Mouse (Mus musculus) forebrain, embryonic 16.5 days (tissue): Measurements from ENCODE around the gene Ccno. TPM values are rescaled to one million over a fixed set of nuclear protein-coding genes. Genes with fewer than 3 reads are reported as not detected.

Experiments used
- microRNA counts: library from miRNA; unstranded; fragments of <30 nt; microRNA quantifications from one replicate; lab custom pipeline; 2016
- microRNA-seq: library from miRNA; unstranded; fragments of <30 nt; microRNA quantifications from one replicate; pipeline ENCODE4, GENCODE M21; 2017
- polyA plus RNA-seq: library from polyadenylated mRNA; unstranded; fragments of >200 nt; fragmentation: Nextera tagmentation; extraction: Ambion mirVana; gene quantifications from 2 replicates; pipeline ENCODE4 v1.2.1, GENCODE M21; 2015

Gene Ccno
- polyA plus RNA-seq, 1 experiment from 2014 or later, result 0.51 TPM

MicroRNA genes within 50 kb of the gene (microRNA counts, 519-probe panel; counts per million panel counts)
- microRNA mmu-miR-449a (lab: Ali Mortazavi, UCI) (2,795 counts per million, percentile 72 among the panel's probes with 10 or more counts), microRNA mmu-miR-449b (lab: Ali Mortazavi, UCI) (795 counts per million, percentile 5 among the panel's probes with 10 or more counts), microRNA mmu-miR-449c (lab: Ali Mortazavi, UCI) (not detected)

Small RNA genes within 50 kb of the gene (microRNA-seq; reads per million reads assigned to microRNA genes)
- 2,702 reads per million, percentile 85 among the genes with 10 or more reads in this experiment for gene Mir449a
- gene Mir449b, result 2.7 reads per million, percentile 9 among the genes with 10 or more reads in this experiment
- 2.7 reads per million, percentile 9 among the genes with 10 or more reads in this experiment for gene Mir449c

Other genes with a start within 250 kb of the Ccno start
- gene Plpp1, start 187.0 kb upstream of the Ccno start, polyA plus RNA-seq, result 44.7 and 49.2 TPM in 2 replicates
- gene Mtrex, start 60.4 kb upstream of the Ccno start, polyA plus RNA-seq, result 69.4 and 76.9 TPM in 2 replicates
- 25.9 and 28.5 TPM in 2 replicates for gene Dhx29, start 60.3 kb upstream of the Ccno start, polyA plus RNA-seq
- 0.20 and 0.66 TPM in 2 replicates for gene Mcidas, start 6.0 kb downstream of the Ccno start, polyA plus RNA-seq
- gene Cdc20b, start 47.3 kb downstream of the Ccno start, polyA plus RNA-seq, result 0.33 TPM in 1 of 2 replicates, not detected in the other
- gene Gpx8, start 58.6 kb downstream of the Ccno start, polyA plus RNA-seq, result 39.0 and 44.8 TPM in 2 replicates
- gene Gzma, start 113.2 kb downstream of the Ccno start, polyA plus RNA-seq, result 0.29 TPM in 1 of 2 replicates, not detected in the other
- gene Esm1, start 221.9 kb downstream of the Ccno start, polyA plus RNA-seq, result 0.84 and 1.2 TPM in 2 replicates
- gene Gzmk, start 238.1 kb downstream of the Ccno start, polyA plus RNA-seq, result 0.16 TPM in 1 of 2 replicates, not detected in the other